Mouse (Mus musculus): Measurements from ENCODE around the gene Icam5.

Icam5 gene

GRCm38 (mm10) chr9:21014691-21015570 lies 16.9 kb upstream of the Icam5 start:
- DNase-seq (ENCODE audit: low spot score in 2 of 2): peak; percentile 63 to 68

GRCm38 (mm10) chr9:21015571-21016130 lies 16.2 kb upstream of the Icam5 start, which contains the start of gene Icam1:
TSS of gene Icam1 (plus strand) at chr9:21015985.
- peak; percentile 60 for DNase-seq (ENCODE audit: low spot score in 2 of 2)

DNA sequence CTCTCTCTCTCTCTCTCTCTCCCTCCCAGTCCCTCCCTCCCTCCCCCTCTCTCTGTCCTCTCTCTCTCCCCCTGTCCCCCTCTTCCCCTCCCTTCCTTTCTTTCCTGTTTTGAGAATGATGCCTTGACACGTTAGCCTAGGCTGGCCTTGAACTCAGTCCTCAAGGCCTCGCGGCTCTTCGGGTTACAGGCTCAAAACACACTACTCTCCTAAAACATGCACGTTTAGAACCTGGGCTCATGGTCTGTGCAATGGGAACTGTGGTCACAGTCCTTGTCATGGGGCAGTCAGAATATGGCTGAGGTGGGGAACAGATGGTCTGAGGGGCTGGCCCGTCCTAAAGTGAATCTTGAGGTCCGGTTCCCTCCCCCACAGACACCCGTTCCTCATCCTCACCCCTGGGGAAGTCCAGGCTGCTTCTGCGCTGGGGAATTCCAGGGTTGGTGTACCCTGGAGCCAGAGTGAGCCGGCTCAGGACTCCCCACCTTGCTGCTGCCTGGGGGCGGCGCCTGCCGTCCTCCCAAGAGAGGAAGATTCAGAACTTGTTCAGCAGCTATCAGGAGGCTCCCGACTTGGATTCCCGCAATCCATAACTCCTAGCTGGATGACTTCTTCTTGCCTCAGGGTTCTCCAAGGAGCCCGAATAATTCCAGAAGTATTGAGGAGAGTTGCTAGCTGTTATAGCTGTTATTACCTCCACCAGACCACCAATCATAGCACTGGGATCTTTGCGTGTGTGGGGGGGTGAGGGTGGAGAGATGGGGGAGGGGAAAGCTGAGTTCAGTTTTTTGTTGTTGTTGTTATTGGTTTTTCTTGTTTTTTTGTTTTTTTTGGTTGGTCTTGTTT lies 15.3 kb upstream of the Icam5 start:
- DNase-seq (ENCODE audit: low spot score in 2 of 2): no peak

GRCm38 (mm10) chr9:21017177-21017575 lies 14.7 kb upstream of the Icam5 start:
- DNase-seq (ENCODE audit: low spot score in 2 of 2): no peak

DNA sequence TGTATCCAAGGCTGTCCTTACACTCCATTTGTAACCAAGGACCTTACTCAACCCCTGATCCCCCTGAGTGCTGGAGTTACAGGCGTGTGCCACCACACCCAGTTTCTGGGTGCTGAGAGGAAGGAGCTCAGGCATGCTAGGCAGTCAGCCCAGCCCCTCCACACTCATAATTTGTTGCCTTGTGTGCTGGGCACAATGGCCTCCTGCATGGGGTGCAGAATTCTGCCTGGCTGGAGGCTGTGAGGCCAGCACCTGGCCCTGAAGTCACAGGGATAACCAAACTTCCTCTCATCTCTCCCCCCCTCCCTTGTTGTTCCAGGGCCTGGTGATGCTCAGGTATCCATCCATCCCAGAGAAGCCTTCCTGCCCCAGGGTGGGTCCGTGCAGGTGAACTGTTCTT lies 13.3 kb upstream of the Icam5 start:
- no peak for DNase-seq (ENCODE audit: low spot score in 2 of 2)

GRCm38 (mm10) chr9:21021363-21021762 lies 10.5 kb upstream of the Icam5 start:
- no peak for DNase-seq (ENCODE audit: low spot score in 2 of 2)

GRCm38 (mm10) chr9:21022288-21022687 lies 9.6 kb upstream of the Icam5 start:
- DNase-seq (ENCODE audit: low spot score in 2 of 2): no peak

DNA sequence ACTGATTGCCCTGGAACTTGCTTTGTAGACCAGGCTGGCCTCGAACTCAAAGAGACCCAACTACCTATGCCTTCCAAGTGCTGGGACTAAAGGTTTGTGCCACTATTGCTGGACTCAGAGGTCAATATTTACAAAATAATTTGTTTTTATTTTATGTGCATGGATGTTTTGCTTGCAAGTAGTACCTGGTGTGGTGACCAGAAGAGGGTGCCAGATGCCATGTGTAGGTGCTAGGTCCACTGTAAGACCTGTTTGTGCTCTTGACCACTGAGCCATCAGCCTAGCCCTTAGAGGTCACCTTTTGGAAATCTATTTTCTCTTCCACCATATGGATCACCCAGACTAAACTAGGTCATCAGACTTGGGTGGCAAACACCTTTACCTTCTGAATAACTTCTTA lies 9.1 kb upstream of the Icam5 start:
- DNase-seq (ENCODE audit: low spot score in 2 of 2): no peak

DNA sequence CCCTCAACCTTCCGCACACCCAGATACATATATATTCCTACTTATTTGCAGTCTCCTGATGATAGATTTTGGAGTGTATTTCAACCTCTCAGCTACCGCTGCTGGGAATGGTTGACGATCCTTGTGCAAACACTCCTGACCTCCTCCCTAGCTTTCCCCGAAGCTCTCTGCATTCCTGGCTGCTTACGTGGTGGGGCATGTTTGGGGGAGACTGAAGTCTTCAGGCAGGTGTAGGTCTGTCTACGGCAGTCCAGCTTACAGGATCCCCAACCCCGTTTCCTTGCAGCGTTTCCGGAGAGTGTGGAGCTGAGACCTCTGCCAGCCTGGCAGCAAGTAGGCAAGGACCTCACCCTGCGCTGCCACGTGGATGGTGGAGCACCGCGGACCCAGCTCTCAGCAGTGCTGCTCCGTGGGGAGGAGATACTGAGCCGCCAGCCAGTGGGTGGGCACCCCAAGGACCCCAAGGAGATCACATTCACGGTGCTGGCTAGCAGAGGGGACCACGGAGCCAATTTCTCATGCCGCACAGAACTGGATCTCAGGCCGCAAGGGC lies 6.5 kb upstream of the Icam5 start:
- peak in 1 of 2 experiments; percentile 62 for DNase-seq (ENCODE audit: low spot score in 2 of 2)

DNA sequence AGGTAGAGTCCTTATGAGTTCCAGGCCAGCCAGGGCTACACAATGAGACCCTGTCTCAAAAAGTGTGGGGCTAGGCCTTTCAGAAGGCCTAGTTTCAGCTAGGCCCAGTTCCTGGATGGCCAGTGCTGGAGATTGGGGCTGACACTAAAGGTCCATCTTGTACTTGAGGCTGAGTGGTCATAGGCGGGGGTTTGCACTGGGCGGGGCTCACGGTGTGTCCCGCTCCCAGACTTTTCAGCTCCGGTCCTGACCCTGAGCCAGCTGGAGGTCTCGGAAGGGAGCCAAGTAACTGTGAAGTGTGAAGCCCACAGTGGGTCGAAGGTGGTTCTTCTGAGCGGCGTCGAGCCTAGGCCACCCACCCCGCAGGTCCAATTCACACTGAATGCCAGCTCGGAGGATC lies 5.0 kb upstream of the Icam5 start:
- no peak for DNase-seq (ENCODE audit: low spot score in 2 of 2)

- no peak for DNase-seq (ENCODE audit: low spot score in 2 of 2)
Measured at GRCm38 (mm10) chr9:21027774-21028290, 4.0 kb upstream of the Icam5 start.

- DNase-seq (ENCODE audit: low spot score in 2 of 2): no peak
Measured at GRCm38 (mm10) chr9:21028560-21029110, 3.2 kb upstream of the Icam5 start.

DNA sequence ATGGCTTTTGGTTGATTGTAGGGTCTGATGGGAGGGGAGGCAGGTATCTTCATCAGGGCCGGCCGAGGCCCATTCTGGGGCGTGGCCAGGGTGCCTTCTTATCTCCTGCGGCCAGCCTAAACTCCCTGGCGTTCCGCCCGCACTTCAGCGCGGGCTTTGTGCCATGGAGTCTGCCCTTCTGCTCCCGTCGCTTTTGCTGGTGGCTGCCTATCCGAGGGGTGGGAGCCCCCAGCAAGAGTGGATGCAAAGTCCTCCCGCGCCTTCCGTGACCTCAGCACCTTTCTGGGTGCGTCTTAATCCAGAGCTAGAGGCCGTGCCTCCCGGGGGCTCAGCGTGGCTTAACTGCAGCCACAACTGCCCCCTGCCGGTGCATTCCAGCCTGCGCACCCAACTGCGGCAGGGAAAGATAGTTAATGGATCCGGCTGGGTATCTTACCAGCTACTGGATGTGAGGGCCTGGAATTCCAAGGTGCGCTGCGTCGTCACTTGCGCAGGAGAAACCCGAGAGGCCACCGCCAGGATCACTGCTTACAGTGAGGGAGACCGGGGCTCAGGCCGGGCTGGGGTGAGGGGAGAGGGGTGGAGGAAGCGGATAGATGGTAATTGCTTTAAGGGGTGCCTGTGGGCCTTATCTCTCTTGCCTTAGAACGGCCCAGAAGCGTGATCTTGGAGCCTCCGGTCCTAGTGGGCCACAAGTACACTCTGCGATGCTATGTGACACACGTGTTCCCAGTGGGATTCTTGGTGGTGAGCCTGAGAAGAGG lies 2.4 kb upstream of the Icam5 start, which contains the start of gene Icam4:
Icam4 (plus strand) TSS at position 83 of the 764 bp plus-strand sequence.
- peak; percentile 66 to 82 for DNase-seq (ENCODE audit: low spot score in 2 of 2)

GRCm38 (mm10) chr9:21030055-21030600 lies 1.7 kb upstream of the Icam5 start:
- no peak for DNase-seq (ENCODE audit: low spot score in 2 of 2)

GRCm38 (mm10) chr9:21030781-21031250 lies 1.1 kb upstream of the Icam5 start:
- DNase-seq (ENCODE audit: low spot score in 2 of 2): peak; percentile 65 to 82

- DNase-seq (ENCODE audit: low spot score in 2 of 2): peak in 1 of 2 experiments; percentile 55
Measured at GRCm38 (mm10) chr9:21031251-21031895, 500 bp upstream of the Icam5 start.

DNA sequence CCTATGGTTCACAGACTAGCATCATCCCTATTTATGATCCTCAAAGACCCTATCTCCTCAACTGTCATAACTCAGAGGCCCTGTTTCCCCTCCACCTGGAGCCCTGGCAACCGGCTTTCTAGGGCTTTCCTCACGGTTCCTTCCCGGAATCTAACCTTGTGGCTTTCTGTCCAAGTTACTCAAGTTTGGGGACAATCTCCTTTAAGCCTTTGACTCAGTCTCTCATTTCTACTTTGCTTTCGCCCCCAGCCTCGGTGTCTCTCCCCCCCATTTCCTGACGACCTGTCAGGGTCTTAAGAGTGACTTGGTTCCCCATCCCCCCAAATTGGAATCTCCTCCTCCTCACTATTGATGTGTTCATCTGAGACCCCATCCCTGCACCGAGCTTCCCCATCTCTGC lies 618 bp downstream of the Icam5 start:
- DNase-seq (ENCODE audit: low spot score in 2 of 2): no peak

GRCm38 (mm10) chr9:21033136-21033535 lies 1.3 kb downstream of the Icam5 start:
- peak; percentile 84 for DNase-seq (ENCODE audit: low spot score in 2 of 2)

DNA sequence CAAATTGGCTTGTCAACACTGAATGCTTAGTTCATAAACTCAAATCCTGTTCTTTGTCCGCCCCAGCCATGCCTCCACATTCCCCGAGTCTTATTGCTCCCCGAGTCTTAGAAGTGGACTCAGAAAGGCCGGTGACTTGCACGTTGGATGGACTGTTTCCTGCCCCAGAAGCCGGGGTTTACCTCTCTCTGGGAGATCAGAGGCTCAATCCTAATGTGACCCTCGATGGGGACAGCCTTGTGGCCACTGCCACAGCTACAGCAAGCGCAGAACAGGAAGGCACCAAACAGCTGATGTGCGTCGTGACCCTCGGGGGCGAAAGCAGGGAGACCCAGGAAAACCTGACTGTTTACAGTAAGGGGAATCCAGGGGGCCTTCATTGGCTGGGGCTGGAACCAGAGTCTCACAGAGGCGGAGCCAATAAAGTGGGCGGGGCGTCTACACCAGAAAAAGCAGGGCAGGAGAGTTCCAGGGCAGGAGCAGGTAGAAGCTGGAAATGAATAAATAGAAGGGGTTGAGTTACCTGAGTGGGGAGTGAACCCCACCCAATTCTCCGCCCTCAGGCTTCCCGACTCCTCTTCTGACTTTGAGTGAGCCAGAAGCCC lies 2.7 kb downstream of the Icam5 start:
- DNase-seq (ENCODE audit: low spot score in 2 of 2): no peak
